Mouse (Mus musculus): Measurements from ENCODE around the gene Cfap126. TPM values are rescaled to one million over a fixed set of nuclear protein-coding genes. Genes with fewer than 3 reads are reported as not detected.

Gene Cfap126
- polyA plus RNA-seq, 1 experiment from 2014 or later, result 5.0 TPM

GRCm38 (mm10) chr1:171112986-171113385 lies 732 bp upstream of the Cfap126 start:
- Histone ChIP-seq H3K27me3 (ENCODE audit: control insufficient read depth, insufficient read depth, low read length) (no peaks in the 10 kb centered on the region), H3K9me3 (ENCODE audit: control insufficient read depth, low read length) (no peaks in the 10 kb centered on the region), H3K4me3 (ENCODE audit: low read depth, low read length) (no peak overlapping the region), H3K27ac (ENCODE audit: low read depth, low read length) (no peak overlapping the region), H3K4me1 (ENCODE audit: control insufficient read depth, insufficient read depth, low read length) (0 out of 2 replicates have a peak, but pooled peaks cover 11% of the 10 kb centered on the region), H3K36me3 (ENCODE audit: control insufficient read depth, insufficient read depth, low read length) (no peaks in the 10 kb centered on the region), H3K4me2 (ENCODE audit: low read depth, low read length) (no peak overlapping the region), H3K9ac (replicated peaks; ENCODE audit: low read depth, low read length) (no peak overlapping the region)
- no peak for ATAC-seq (ENCODE audit: low read depth)
- 76% methylated on average over 4 of the region's 4 CpGs for WGBS

- no peak overlapping the region for H3K4me2 ChIP-seq (ENCODE audit: low read depth, low read length)
- H3K9ac ChIP-seq (replicated peaks; ENCODE audit: low read depth, low read length), result no peak overlapping the region
- H3K4me1 ChIP-seq (ENCODE audit: control insufficient read depth, insufficient read depth, low read length), result 0 out of 2 replicates have a peak, but pooled peaks cover 7% of the 10 kb centered on the region
- no peaks in the 10 kb centered on the region for H3K27me3 ChIP-seq (ENCODE audit: control insufficient read depth, insufficient read depth, low read length)
- no peak overlapping the region for H3K4me3 ChIP-seq (ENCODE audit: low read depth, low read length)
- no peak overlapping the region for H3K27ac ChIP-seq (ENCODE audit: low read depth, low read length)
- no peaks in the 10 kb centered on the region for H3K9me3 ChIP-seq (ENCODE audit: control insufficient read depth, low read length)
- WGBS, result 75% methylated on average over 4 of the region's 4 CpGs
- H3K36me3 ChIP-seq (ENCODE audit: control insufficient read depth, insufficient read depth, low read length), result no peaks in the 10 kb centered on the region
- no peak for ATAC-seq (ENCODE audit: low read depth)
These were observed 2.6 kb downstream of the Cfap126 start for GRCm38 (mm10) chr1:171116280-171116679.

- Histone ChIP-seq H3K4me3 (ENCODE audit: low read depth, low read length) (no peak overlapping the region), H3K4me2 (ENCODE audit: low read depth, low read length) (no peak overlapping the region), H3K36me3 (ENCODE audit: control insufficient read depth, insufficient read depth, low read length) (no peaks in the 10 kb centered on the region), H3K27ac (ENCODE audit: low read depth, low read length) (no peak overlapping the region), H3K9ac (replicated peaks; ENCODE audit: low read depth, low read length) (no peak overlapping the region), H3K4me1 (ENCODE audit: control insufficient read depth, insufficient read depth, low read length) (0 out of 2 replicates have a peak, but pooled peaks cover 3% of the 10 kb centered on the region), H3K27me3 (ENCODE audit: control insufficient read depth, insufficient read depth, low read length) (no peaks in the 10 kb centered on the region), H3K9me3 (ENCODE audit: control insufficient read depth, low read length) (no peaks in the 10 kb centered on the region)
- WGBS, result 20% methylated on average over 4 of the region's 4 CpGs
- ATAC-seq (ENCODE audit: low read depth), result peak; percentile 25; the same call in 1 of the 2 replicates
These were observed 4.6 kb downstream of the Cfap126 start for GRCm38 (mm10) chr1:171118269-171118684.

- no peak overlapping the region for H3K27ac ChIP-seq (ENCODE audit: low read depth, low read length)
- no peaks in the 10 kb centered on the region for H3K36me3 ChIP-seq (ENCODE audit: control insufficient read depth, insufficient read depth, low read length)
- WGBS, result 88% methylated on average over 5 of the region's 5 CpGs
- no peak overlapping the region for H3K4me3 ChIP-seq (ENCODE audit: low read depth, low read length)
- H3K27me3 ChIP-seq (ENCODE audit: control insufficient read depth, insufficient read depth, low read length), result no peaks in the 10 kb centered on the region
- H3K9ac ChIP-seq (replicated peaks; ENCODE audit: low read depth, low read length), result no peak overlapping the region
- 0 out of 2 replicates have a peak, but pooled peaks cover 3% of the 10 kb centered on the region for H3K4me1 ChIP-seq (ENCODE audit: control insufficient read depth, insufficient read depth, low read length)
- no peak overlapping the region for H3K4me2 ChIP-seq (ENCODE audit: low read depth, low read length)
- H3K9me3 ChIP-seq (ENCODE audit: control insufficient read depth, low read length), result no peaks in the 10 kb centered on the region
- ATAC-seq (ENCODE audit: low read depth), result no peak
These were observed 5.3 kb downstream of the Cfap126 start for GRCm38 (mm10) chr1:171118996-171119395.

GRCm38 (mm10) chr1:171119405-171119804 lies 5.7 kb downstream of the Cfap126 start:
- no peaks in the 10 kb centered on the region for H3K4me1 ChIP-seq (ENCODE audit: control insufficient read depth, insufficient read depth, low read length)
- H3K27ac ChIP-seq (ENCODE audit: low read depth, low read length), result no peak overlapping the region
- no peak overlapping the region for H3K9ac ChIP-seq (replicated peaks; ENCODE audit: low read depth, low read length)
- H3K4me3 ChIP-seq (ENCODE audit: low read depth, low read length), result no peak overlapping the region
- H3K9me3 ChIP-seq (ENCODE audit: control insufficient read depth, low read length), result no peaks in the 10 kb centered on the region
- no peak for ATAC-seq (ENCODE audit: low read depth)
- no peaks in the 10 kb centered on the region for H3K36me3 ChIP-seq (ENCODE audit: control insufficient read depth, insufficient read depth, low read length)
- 88% methylated on average over 14 of the region's 14 CpGs for WGBS
- no peak overlapping the region for H3K4me2 ChIP-seq (ENCODE audit: low read depth, low read length)
- no peaks in the 10 kb centered on the region for H3K27me3 ChIP-seq (ENCODE audit: control insufficient read depth, insufficient read depth, low read length)

- H3K27me3 ChIP-seq (ENCODE audit: control insufficient read depth, insufficient read depth, low read length), result no peaks in the 10 kb centered on the region
- no peak overlapping the region for H3K4me2 ChIP-seq (ENCODE audit: low read depth, low read length)
- H3K4me3 ChIP-seq (ENCODE audit: low read depth, low read length), result no peak overlapping the region
- H3K9me3 ChIP-seq (ENCODE audit: control insufficient read depth, low read length), result no peaks in the 10 kb centered on the region
- WGBS, result 58% methylated on average over 3 of the region's 3 CpGs
- ATAC-seq (ENCODE audit: low read depth), result no peak
- H3K4me1 ChIP-seq (ENCODE audit: control insufficient read depth, insufficient read depth, low read length), result no peaks in the 10 kb centered on the region
- H3K36me3 ChIP-seq (ENCODE audit: control insufficient read depth, insufficient read depth, low read length), result no peaks in the 10 kb centered on the region
- H3K9ac ChIP-seq (replicated peaks; ENCODE audit: low read depth, low read length), result no peak overlapping the region
- no peak overlapping the region for H3K27ac ChIP-seq (ENCODE audit: low read depth, low read length)
These were observed 7.2 kb downstream of the Cfap126 start for GRCm38 (mm10) chr1:171120893-171121292.

- no peak overlapping the region for H3K27ac ChIP-seq (ENCODE audit: low read depth, low read length)
- H3K27me3 ChIP-seq (ENCODE audit: control insufficient read depth, insufficient read depth, low read length), result no peaks in the 10 kb centered on the region
- H3K4me2 ChIP-seq (ENCODE audit: low read depth, low read length), result no peak overlapping the region
- no peak overlapping the region for H3K4me3 ChIP-seq (ENCODE audit: low read depth, low read length)
- no peak for ATAC-seq (ENCODE audit: low read depth)
- no peaks in the 10 kb centered on the region for H3K4me1 ChIP-seq (ENCODE audit: control insufficient read depth, insufficient read depth, low read length)
- no peaks in the 10 kb centered on the region for H3K9me3 ChIP-seq (ENCODE audit: control insufficient read depth, low read length)
- no peaks in the 10 kb centered on the region for H3K36me3 ChIP-seq (ENCODE audit: control insufficient read depth, insufficient read depth, low read length)
- no peak overlapping the region for H3K9ac ChIP-seq (replicated peaks; ENCODE audit: low read depth, low read length)
- WGBS, result 41% methylated on average over 5 of the region's 5 CpGs
These were observed 8.1 kb downstream of the Cfap126 start for GRCm38 (mm10) chr1:171121839-171122238.

GRCm38 (mm10) chr1:171122932-171123331 lies 9.2 kb downstream of the Cfap126 start:
- Histone ChIP-seq H3K27ac (ENCODE audit: low read depth, low read length) (peak overlapping the region; percentile 22; the same call in 1 of the 2 replicates), H3K27me3 (ENCODE audit: control insufficient read depth, insufficient read depth, low read length) (no peaks in the 10 kb centered on the region)

GRCm38 (mm10) chr1:171124398-171124797 lies 10.7 kb downstream of the Cfap126 start:
- no peaks in the 10 kb centered on the region for H3K4me1 ChIP-seq (ENCODE audit: control insufficient read depth, insufficient read depth, low read length)
- no peak overlapping the region for H3K27ac ChIP-seq (ENCODE audit: low read depth, low read length)
- ATAC-seq (ENCODE audit: low read depth), result no peak
- H3K27me3 ChIP-seq (ENCODE audit: control insufficient read depth, insufficient read depth, low read length), result no peaks in the 10 kb centered on the region
- H3K9me3 ChIP-seq (ENCODE audit: control insufficient read depth, low read length), result no peaks in the 10 kb centered on the region
- 91% methylated on average over 5 of the region's 5 CpGs for WGBS
- H3K4me2 ChIP-seq (ENCODE audit: low read depth, low read length), result no peak overlapping the region
- no peak overlapping the region for H3K4me3 ChIP-seq (ENCODE audit: low read depth, low read length)
- peaks cover 9% of the 10 kb centered on the region for H3K36me3 ChIP-seq (ENCODE audit: control insufficient read depth, insufficient read depth, low read length)
- no peak overlapping the region for H3K9ac ChIP-seq (replicated peaks; ENCODE audit: low read depth, low read length)

More at GRCm38 (mm10) chr1:171122932-171123331, 9.2 kb downstream of the Cfap126 start:
- WGBS, result 26% methylated on average over 7 of the region's 7 CpGs
- peaks cover 1% of the 10 kb centered on the region; the same call in 1 of the 2 replicates for H3K36me3 ChIP-seq (ENCODE audit: control insufficient read depth, insufficient read depth, low read length)
- H3K4me2 ChIP-seq (ENCODE audit: low read depth, low read length), result no peak overlapping the region
- no peak overlapping the region for H3K4me3 ChIP-seq (ENCODE audit: low read depth, low read length)
- H3K9me3 ChIP-seq (ENCODE audit: control insufficient read depth, low read length), result no peaks in the 10 kb centered on the region
- no peaks in the 10 kb centered on the region for H3K4me1 ChIP-seq (ENCODE audit: control insufficient read depth, insufficient read depth, low read length)
- no peak for ATAC-seq (ENCODE audit: low read depth)
- H3K9ac ChIP-seq (replicated peaks; ENCODE audit: low read depth, low read length), result no peak overlapping the region
